Mouse (Mus musculus): ENCODE results near the gene Socs3.

DNA sequence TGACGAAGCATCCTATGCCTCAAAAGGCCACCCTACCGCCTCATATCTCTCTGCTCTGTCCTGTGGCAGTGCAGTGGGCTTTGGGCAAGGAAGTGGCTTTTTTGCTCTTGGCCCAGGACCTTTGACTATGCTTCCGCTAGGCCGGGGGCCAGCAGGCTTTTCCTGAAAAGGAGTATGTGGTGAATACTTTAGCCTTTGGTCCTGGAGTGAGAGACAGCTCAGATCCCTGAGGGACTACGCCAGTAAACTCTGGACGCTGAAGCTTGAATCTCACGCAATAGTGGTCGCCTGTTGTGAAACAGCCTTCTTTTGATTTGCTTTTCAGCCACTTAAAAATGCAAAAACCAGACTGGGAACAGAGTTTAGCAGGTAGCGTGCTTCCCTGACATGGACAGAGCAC, 34.2 kb downstream of the Socs3 start:
- no peak for TF ChIP-seq CTCF (IDR thresholded peaks at IDR 0.05; ENCODE audit: low read depth)
- TF ChIP-seq EP300 (optimal IDR thresholded peaks at IDR 0.05), result no peak
